Mouse (Mus musculus) embryo, embryonic 10.5 days (tissue): ENCODE measurements around the gene Runx3.
"Not testable (repeated sequence)": the region's sequence is repeated elsewhere in the genome, so short reads cannot be mapped to it uniquely, and the experiment has no call there.

Experiments used
- DNase-seq: peaks from one replicate; pipeline ENCODE4 v3.0.0-alpha.2; 2015; ENCODE audit warnings: low spot score

Gene Runx3

DNA sequence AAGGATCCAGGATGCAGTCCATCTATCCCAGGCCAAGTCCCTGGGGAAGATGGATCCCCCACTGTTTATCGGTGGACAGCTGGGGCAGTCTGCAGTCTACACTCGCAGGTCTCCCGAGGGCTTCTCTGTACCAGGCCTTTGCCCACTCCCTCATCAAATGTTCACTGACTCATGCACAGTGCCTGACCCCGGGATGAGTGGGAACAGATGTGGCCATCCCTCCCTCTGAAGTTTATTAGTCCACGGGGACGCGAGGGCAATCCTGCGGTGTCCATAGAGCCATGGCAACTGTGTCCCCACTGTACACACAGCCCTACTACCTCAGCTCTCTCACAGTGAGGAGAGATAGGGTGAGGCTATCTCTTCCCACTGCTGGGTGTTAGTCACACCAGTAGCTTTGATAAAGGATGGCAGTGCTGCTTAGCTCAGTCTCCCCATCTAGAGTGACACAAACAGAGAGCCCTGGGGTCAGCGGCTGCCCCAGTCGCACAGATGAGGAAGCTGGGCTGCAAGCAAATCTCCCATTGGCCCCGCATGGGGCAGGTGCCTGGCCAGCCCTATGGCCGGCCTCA, 50.9 kb downstream of the Runx3 start:
- peak; percentile 42 for DNase-seq

DNA sequence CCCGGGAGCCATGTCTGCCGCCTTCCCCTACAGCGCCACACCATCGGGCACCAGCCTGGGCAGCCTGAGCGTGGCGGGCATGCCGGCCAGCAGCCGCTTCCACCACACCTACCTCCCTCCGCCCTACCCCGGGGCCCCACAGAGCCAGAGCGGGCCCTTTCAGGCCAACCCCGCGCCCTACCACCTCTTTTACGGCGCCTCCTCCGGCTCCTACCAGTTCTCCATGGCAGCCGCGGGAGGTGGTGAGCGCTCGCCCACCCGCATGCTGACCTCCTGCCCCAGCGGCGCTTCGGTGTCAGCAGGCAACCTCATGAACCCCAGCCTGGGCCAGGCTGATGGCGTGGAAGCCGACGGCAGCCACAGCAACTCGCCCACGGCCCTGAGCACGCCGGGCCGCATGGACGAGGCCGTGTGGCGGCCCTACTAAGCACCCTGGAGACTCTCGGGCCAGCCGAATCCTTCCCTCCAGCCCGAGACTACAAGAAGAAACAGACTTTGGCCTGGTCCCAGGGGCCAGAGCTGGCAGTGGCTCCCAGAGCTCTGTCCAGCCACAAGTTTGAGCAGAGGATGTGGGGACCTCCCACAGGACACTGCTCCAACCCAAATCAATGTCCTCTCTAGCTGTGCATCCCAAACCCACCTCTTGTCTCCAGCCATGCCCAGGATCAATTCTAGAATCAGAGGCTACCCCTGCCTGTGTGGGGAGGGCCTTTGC, 55.1 kb downstream of the Runx3 start:
- peak; percentile 52 for DNase-seq

DNA sequence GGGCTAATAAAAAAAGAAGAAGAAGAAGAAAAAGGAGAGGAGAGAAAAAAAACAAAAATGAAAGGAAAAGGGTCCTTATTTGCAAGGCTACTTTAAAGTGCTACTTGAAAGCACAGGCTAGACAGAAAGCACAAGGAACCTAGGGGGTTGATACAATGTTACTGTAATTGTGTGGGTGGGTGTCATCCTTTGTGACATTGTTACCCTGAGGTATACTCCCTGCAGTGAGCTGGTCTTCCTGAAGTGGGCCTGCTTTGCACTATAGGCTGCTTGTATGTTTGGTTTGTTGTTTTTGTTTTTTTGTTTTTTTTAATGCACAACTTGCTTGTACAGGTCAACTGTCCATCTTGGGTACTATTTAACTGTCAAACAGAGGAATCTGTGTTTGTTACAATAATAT, 57.1 kb downstream of the Runx3 start:
- DNase-seq: no peak

DNA sequence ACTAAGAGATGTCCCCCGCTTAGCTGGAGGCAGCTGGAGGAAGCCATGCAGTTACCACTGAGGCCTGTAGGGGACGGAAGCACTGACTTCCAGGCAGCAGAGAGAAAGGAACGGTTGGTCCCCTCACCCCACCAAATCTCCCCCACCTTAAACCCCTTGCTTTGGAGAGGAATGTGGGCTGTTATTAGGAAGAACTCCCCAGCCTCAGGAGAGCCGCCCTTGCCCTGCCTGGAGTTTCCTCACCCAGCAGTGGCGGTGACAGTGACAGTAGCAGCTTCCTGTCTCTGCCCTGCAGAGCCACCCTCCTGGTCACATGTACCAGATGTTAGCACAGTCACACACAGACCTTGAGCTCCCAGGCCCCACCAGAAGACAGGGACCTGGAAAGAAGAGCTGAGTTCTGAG, 58.6 kb downstream of the Runx3 start:
- peak; percentile 46 for DNase-seq

DNA sequence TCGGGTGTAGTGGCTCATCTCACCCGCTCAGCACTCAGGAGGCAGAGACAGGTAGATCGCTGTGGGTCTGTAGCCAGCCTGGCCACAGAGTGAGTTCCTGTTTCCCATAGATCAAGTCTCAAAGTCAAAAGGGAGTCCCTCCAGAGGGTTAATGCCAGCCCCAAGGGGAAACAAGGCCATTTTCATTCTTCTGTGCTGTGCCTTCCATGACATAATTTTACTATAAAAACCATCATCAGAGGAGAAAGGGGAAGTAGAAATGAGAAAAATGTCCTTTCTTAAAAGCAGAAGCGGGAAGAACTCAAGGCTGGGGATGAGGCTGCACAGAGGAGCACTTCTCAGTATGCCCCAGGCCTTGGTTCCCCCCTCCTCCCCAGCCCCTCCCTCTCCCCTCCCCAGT, 61.4 kb downstream of the Runx3 start:
- DNase-seq: no peak

DNA sequence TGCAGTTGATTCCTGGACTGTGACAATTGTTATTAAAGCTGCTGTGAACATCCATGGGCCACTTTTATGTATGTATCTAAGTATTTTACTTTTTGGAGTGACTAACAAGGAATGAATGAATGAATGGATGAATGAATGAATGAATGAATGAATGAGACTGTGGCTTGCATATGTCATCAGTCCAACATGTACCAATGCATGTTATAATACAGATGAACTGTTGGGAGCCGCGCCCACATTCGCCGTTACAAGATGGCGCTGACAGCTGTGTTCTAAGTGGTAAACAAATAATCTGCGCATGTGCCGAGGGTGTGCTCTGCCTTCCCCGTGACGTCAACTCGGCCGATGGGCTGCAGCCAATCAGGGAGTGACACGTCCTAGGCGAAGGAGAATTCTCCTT, 63.8 kb downstream of the Runx3 start:
- DNase-seq: not testable (repeated sequence)

DNA sequence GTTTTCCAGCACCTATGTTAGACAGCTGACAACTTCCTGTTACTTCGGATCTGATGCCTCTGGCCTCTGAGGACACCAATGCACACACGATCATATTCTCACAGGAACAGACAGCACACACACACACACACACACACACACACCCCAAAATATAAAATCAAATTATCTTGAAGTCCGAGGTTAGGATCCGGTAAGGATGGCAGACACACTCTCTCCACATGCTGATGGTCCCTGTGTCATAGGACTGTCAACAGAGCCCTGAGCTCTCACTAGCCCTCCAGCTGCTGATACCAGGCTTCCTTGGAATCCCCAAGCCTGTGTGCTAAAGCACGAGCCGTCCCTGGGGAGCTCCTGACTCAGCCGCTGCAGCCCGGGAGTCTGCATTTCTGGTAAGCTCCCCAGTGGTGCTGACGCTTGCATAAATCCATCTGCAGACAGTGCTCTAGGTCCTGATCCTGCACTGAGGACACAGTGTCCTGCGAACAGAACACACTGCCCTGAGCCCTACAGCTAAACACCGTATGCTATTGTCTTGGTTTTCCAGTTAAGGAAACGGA, 69.1 kb downstream of the Runx3 start:
- no peak for DNase-seq

DNA sequence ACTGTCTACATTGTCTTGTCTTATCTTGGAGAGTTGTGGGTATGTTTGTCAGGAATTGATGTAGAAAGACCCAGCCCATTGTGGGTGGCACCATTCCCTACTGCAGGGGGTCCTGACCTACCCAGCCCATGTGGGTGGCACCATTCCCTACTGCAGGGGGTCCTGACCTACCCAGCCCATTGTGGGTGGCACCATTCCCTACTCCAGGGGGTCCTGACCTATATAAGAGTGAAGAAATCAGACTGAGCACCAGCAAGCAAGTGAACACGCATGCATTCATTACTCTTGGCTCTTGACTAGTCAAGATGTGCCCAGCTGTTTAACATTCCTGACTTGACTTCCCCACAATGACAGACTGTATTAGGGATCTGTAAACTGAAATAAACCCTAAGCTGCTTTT, 69.9 kb downstream of the Runx3 start:
- DNase-seq: no peak

DNA sequence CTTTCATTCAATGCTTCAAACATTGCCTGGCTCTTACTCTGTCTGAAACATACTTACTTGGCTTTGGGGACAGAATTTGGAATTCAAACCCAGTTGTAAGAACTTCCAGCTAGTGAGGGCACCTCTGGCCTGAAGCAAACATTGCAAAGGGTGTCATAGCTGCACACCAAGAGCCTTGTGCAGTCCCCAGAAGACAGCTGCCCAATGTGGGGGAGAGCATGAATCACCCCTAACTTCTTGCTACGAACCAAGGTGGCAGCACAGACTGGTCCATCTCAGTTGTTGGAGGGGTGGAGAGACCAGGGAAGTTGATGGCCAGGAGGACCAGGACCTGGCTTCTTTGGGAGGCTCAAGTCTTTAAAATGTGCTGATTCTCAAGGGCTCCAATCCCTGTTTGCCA, 70.7 kb downstream of the Runx3 start:
- DNase-seq: no peak

DNA sequence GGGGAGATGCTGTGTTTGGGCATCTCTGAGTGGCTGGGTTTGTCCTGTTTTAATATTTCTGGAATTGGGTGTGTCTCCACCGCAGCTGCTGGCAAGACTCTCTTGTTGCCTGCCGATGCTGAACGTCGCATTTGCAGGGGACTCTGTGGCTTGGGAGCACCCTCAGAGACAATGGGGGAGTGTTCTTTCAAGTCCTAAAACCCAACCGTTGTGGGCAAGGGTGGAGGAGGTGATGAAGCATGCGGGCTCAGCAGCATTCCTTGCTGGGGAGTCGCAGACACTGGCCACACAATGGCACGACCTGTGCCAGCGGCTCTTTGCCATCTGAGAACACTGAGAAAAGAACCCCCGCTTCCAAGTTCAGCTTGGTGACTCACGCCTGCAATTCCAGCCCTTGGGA, 71.2 kb downstream of the Runx3 start:
- no peak for DNase-seq

DNA sequence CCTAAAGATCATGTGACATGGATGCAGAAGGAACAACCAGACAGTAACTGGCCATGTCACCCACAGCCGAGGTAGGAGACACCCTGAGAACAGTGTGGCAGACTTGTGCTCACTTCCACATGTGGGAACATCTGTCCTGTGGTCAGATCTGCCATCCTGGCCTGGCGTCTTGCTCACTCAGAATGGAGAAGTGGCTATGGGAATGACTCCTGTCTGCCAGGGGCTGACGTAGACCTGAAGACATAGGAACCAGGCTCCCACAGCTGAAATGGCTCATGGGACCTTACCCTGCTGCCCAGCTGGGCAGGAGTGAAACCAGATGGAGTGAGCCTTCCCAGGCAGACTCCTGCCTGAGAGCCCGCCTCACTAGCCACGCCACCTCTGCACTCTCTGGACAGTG, 72.4 kb downstream of the Runx3 start:
- DNase-seq: no peak

DNA sequence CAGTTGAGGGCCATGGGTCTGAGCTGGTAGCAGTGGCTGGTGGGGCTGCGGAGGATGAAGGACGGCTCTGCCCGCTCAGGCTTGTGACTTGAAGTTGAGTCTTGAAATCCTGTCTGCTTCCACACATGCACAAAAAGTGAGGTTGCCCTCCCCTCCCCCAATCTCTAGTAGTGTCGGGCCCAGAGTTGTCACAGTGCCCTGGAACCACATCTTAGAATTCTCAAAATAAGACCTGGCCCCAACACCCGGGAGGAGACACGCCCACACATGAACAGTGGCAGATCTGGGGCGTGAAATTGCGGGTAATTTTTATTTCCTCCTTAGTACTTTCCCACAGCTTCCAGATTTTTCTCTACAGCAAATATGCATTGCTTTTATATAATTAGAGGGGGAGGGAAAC, 77.4 kb downstream of the Runx3 start:
- DNase-seq: no peak

DNA sequence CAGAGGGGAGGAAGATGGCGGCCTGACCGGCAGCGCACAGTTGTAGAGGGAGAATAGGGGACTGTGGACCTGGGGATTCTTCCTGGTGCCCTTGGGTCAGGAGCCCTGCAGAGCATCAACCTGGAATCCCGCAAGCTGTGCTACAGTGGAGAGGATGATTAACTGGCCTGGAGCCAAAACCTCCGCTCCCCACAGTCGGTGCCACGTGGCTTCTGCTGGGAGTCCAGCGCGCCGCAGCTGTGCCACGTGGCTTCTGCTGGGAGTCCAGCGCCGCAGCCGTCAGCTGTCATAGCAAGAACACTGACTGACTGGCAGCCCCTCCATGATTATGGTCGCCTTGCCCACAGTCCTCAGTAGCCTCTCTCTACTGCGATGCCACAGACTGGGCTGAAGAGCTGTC, 81.3 kb downstream of the Runx3 start:
- DNase-seq: no peak

DNA sequence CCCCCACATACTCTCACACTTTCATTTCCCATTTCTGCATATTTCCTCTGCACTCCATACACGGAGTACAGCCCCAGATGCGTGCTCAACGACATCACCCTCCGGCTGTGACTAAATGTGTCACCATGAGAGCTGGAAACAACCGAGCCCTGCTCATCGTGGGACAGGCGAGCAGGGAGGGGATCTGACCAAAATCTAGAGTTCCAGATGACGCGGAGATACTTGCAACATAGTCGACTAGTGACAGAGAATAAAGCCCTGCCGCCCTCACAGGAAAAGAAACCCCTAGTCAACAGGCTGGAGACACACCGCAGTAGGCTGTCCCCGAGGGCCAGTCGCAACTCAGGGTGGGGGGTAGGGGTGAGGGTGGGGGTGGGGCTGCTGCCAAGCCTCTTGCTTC, 82.8 kb downstream of the Runx3 start:
- peak; percentile 46 for DNase-seq

DNA sequence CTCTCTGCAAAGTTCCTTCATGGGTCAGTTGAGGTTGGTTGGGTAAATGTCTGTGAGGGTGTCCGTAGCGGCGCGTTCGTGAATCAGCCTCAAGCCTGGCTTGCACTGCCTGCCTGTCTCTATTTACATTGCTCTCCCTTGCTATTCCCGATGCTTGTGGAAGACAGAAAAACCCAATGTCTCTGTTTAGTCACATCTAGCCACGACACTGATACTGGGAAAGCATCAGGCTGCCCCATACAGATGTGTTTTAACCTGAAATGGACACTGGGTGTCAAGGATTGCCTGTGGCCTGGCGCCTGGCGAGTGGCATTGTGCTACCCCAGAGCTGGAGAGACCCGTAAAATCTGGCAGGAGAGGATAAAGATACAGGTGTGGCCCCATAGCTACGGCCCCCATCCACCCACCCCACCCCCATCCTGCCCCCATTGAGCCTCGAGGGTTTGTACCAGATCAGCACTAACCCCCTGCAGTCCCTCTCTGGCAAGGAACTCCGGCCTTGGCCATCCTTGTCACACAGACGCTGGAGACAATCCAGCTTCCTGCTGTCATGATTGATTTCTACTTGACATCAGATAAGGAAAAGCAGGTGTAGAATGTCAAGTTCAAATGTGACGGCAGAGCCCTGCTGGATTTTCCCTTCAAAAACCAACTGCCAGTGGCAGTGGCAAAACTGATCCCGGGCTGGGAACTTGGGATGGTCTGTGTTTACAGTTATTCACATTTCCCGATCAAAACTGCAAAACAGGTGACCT, 83.5 kb downstream of the Runx3 start:
- peak; percentile 28 for DNase-seq

DNA sequence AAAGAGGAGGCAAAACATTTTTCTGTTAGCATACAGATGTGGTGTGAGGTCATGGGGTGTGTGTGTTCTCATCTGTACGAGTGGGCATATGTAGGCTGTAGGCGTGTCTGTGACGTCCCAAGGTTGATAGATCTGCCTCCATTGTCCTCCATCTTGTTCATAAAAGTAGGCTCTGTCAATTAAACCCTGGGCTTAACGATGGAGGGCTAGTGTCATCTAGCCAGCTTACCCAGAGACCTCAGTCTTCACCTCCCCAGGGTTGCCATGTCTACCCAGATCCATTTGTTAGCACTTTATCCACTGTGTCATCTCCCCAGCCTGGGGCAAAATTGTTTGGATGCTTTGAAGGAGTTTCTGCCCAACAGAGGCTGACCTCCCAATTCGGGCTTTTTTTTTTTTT, 84.2 kb downstream of the Runx3 start:
- DNase-seq: no peak

DNA sequence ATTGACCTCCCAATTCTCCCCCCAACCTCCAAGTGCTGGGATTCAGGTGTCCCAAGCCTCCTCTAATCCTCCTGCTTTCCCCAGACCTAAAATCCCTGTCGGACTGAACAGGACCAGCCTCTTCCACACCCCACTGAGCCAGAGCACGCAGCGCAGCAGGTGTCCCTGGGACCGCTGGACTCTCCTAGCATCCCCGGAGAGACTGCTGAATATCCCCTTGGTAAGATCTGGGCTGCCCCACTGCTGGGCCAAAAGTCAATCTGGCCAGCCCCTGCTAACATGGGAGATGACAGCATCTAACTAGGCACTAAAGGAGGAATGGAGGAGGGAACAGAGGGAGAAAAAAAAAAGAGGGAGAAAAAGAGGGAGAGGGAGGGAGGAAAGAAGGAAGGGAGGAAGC, 84.8 kb downstream of the Runx3 start:
- no peak for DNase-seq

DNA sequence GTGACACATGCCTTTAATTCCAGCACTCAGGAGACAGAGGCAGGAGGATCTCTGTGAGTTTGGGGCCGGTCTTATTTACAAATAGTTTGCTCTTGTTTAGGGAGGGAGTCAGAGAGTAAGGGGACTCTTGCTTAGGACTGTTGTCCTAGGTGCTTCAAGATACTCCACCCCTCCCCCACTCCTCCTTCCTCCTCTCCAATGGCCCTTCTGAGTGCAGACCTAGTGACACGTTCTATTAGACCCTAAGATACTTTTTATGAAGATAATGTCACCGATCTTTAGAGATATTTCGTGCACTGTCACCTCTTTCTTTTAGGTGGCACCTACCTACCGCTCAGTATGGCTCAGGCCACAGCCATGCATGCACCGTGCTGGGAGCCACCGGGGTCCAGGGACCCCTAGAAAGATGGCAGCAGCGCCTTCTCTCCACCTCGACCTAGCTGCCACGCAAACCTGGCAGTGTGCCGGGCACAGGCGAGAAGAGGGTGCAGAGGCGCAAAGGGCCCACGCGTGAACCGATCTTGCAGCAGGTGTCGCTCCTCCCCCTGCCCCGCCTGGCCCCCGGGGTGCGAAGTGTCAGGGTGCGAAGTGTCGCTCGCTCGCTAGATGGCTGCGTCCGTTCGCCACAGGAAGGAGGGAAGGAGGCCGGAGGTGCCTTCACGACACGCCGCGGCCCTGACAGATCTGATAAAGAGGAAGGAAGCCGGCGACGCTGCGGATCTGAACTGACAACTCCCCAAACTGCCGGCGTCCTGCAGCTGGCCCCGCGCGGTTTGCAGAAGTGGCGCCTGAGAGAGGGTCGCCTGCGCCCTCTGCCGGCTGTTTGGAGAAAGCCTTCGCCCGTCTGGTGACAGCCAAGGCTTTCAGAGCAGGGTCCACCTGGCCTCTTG, 85.5 kb downstream of the Runx3 start:
- DNase-seq: peak; percentile 91

DNA sequence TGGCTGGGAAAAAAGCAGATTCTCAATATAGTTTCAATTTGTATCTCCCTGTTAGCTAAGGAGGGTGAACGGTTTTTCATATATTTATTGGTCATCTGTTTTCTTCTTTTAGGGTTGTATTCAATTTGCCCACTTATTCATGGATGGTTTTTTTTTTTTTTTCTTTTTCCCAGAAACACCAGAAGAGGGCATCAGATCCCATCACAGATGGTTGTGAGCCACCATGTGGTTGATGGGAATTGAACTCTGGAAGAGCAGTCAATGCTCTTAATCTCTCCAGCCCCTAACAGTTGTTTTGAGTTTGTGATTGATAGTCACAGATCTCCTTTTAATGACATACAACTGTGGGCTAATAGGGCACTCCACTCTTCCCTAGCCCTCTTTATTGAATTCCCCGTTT, 89.4 kb downstream of the Runx3 start:
- no peak for DNase-seq

DNA sequence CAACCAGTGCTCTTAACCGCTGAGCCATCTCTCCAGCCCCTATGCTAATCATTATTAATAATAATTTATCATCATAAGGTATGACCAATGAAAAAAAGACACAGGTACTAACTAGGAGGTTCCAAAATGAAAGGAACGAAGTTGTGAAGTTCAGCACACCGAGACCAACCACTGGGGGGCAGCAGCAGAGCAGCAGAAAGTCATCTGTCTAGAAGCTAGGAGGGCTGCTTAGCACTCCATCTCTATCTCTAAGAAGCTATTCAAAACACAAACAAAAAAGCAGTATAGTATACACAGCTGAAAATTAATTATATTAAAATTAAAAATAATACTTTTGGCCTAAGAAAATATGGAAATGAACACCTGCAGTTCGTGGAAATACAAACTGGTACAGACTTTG, 99.2 kb downstream of the Runx3 start:
- peak; percentile 81 for DNase-seq

DNA sequence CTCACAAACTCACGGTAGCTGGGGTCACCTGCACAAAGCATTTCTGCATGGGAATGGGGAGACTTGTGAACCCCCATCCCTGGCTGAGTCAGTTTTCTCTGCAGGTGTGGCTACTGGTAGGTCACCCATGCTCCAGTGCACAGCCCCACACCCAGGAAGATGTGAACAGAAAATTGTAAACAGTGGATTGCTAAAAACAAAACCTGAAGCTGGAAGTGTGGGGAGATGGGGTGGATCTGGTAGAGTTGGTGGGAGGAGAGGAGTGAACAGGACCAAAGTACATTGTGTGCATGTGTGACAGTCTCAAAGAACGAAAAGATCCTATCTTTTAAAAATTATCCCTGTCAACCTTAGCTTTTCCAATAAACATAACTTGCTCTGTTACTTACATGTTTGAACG, 100.2 kb downstream of the Runx3 start:
- no peak for DNase-seq
